Mouse (Mus musculus) bone marrow macrophage, adult 2 months (primary cell): Measurements from ENCODE around the gene Uhrf2. TPM values are rescaled to one million over a fixed set of nuclear protein-coding genes. Genes with fewer than 3 reads are reported as not detected.
A peak's percentile ranks its signal among the peaks of the same experiment; 100 is the strongest.

Source experiments
- H3K27ac ChIP-seq: 2 replicates; pipeline ENCODE4 v1.5.1; 2012; ENCODE audit warnings: low read depth, low read length; ENCODE audit not compliant: insufficient read depth
- H3K4me1 ChIP-seq: 2 replicates; pipeline ENCODE4 v1.6.1; 2012; ENCODE audit warnings: low read length; ENCODE audit not compliant: control insufficient read depth, insufficient read depth
- H3K4me3 ChIP-seq: 2 replicates; pipeline ENCODE4 v1.5.1; 2012; ENCODE audit warnings: mild to moderate bottlenecking, low read length, moderate library complexity; ENCODE audit not compliant: insufficient read depth
- CTCF ChIP-seq: IDR thresholded peaks from 2 replicates; pipeline ENCODE4 v1.5.1; 2012; ENCODE audit warnings: low read depth, mild to moderate bottlenecking, low read length, moderate library complexity
- POLR2A ChIP-seq: IDR thresholded peaks from 2 replicates; pipeline ENCODE4 v1.6.1; 2012; ENCODE audit warnings: mild to moderate bottlenecking, low read depth, low read length, borderline replicate concordance
- polyA plus RNA-seq: library from polyadenylated mRNA; stranded (reverse); fragments of >200 nt; gene quantifications from 2 replicates; pipeline ENCODE4 v1.2.4, GENCODE M21; 2012; ENCODE audit not compliant: missing spikeins, insufficient read depth, insufficient read length

Gene Uhrf2
- 95.4 and 103 TPM in 2 replicates for polyA plus RNA-seq

DNA sequence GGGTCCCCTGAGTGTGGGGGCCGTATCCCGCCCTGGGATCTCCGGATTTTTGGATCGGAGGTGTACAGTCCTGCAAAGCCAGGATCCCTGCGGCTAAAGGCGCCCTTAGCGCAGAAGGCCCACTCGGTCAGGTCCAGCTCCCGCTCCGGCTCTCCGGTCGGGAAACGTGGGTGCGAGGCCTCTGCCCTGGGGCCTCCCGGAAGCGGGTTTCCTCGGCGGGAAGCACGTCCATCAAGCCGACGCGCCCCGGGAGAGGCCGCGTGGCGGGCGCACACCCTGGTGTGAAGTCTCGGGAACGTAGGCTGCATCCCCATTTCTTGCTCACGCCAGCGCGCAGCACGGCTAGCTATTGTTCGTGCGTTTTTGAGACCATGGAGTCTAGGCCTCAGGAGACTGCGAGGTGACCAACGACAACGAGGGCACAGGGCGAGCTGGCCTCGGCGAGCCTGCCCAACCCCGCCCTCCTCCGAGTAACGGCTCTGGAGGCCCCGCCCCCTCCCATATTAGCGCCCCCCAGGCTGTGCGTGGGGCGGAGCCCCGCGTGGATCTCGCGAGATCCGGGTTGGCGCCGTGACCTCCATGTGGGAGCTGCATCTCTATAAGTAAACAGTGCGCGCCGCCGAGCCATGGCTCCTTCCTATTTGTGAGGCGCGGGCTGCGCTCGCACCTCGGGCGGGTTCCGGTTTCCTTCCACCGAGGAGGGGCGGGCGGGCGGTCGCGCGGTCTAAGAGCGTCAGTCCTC lies at the start of gene Uhrf2:
Gene Uhrf2 (plus strand): TSS at position 620 of the 742 bp plus-strand sequence.
- H3K27ac ChIP-seq = peak within 1 kb of the TSS; percentile 81

DNA sequence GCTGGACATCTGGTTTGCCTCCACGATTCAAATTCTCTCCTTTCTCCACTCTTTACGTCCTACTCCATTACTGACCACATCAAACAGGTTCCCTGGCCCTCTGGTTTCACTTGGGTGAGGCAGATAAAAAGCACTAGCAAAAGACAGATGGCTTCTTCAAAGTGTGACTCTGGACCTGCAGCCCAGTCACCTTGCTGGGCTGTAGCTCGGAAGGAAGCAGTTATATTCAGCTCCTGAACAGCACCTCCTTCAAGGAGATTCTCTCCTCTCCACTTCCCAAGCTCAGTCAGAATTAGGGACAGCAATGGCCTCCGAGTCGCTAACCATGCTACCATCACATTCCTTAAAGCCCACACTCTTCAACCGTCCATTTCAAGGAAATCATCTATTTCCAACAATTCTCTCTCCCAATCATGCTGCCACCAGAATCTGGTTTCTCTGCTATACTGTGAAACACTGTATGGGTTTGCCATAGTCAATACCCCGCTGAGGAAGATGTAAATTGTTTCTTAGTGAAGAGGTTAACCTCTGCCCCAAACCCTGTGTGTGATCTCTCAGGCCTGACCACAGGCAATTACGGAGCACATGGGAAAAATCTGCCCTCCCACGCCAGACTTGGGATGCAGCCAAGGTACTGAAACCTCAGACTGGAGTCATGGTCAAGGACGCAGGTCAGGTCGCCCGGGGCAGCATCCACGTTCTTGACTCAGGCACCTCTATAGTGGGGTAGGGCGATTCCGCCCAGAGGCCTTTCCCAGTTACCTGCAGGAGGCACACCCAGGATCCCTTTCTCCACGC lies 45.9 kb upstream of the Uhrf2 start:
- Histone ChIP-seq H3K4me3 (no peak overlapping the region), H3K27ac (no peak overlapping the region), H3K4me1 (no peaks in the 10 kb centered on the region)
- TF ChIP-seq POLR2A (no peak), CTCF (no peak)

More for the DNA sequence above, at the start of gene Uhrf2:
- peaks cover 17% of the 10 kb centered on the region for H3K4me1 ChIP-seq
- TF ChIP-seq POLR2A (no peak; the same call in 1 of the 2 replicates), CTCF (no peak)
- peak within 1 kb of the TSS; percentile 100 for H3K4me3 ChIP-seq

DNA sequence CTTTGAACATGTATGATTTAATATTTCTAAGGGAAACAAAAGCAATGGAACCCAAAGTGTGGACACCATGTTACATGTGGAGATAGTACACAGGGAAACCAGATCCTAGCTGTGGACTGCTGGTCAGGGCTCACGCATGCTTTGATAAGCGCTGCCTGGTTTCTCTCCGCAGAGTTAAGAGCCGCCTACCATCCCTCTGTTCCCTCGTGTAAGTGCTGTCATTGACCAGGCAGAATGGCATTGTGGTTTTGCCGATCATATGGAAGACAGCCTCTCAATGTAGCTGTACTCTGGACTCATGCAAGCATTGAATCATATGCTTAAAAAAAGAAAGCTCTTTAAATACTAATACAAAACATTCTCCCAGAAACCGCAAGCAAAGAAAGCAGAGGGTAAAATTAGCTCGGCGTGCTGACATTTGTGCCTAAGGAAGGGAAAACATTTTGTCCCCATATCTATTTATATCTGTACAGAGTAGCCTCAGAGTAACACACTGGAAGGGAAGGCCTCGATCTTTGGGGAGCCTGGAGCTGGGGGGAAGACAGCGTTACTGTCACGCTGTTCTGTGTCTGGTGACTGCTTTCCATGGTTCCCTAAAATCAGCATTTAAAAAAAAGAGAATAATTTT lies 43.7 kb upstream of the Uhrf2 start:
- H3K4me1 ChIP-seq = no peaks in the 10 kb centered on the region
- no peak overlapping the region for H3K27ac ChIP-seq
- H3K4me3 ChIP-seq = no peak overlapping the region
- no peak for TF ChIP-seq CTCF
- TF ChIP-seq POLR2A = no peak

DNA sequence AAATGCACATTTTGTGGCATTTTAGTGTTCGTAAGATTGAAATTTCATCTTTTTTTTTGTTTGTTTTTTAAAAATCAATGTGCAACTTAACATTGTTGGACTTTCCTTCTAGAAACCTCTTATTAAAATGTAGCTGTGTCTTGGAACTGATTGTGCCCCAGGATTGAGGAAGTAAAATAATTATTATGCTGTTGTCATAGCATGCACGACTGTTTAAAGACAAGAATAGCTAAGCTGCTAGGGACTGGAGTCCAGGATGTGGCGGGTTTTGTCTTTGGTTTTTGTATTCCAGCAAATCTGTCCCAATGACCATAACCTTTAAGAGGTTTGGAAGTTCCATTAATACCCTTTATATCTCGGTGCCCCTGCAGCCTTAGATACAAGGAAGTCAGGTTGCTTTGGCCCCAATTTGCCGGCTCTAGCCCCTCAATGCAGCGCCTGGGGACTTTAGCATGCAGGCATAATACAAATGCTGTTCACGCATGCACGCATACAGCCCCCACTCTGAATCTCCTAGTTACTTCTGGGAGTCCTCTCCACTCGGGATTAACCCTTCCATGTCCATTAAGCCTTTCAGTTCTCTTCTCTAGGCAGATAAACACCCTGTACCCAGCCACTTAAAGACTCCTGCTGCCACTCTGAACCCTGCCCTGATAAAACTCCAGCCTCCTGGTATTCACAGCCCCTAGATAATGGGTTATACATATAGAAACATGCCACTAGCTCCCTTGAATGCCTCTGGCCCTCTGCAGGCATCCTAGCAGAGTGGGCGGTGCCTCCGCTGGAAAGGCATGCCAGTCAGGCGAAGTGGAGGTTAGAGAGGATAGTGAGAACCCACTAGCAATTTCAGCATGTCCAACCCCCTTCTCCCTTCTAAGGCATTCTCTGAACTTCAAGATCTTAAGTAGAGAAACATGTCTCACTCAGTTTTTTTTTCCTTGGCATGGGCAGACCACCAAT lies 29.6 kb upstream of the Uhrf2 start:
- no peak for TF ChIP-seq POLR2A
- TF ChIP-seq CTCF = no peak
- peaks cover 6% of the 10 kb centered on the region; the same call in 1 of the 2 replicates for H3K4me1 ChIP-seq
- no peak overlapping the region for H3K4me3 ChIP-seq
- no peak overlapping the region for H3K27ac ChIP-seq

DNA sequence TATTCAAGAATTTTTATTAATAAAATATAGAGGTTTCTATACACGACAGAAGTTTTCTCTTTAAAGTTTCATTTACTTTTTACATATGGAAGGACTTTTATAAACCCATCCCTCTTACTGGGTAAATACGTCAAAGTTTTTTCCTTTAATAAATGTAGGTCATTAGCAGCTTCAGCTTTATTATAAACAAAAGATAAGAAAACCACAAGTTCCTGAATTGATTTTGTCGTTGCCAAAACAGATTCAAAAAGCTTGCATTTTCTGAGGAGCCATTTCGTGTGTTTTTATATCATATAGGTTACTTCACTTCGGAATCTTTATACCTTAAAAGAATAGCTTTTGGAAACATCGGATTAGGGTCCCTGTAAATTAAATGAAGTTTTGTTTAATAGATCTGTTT lies 28.8 kb upstream of the Uhrf2 start:
- TF ChIP-seq CTCF = no peak
- no peak for TF ChIP-seq POLR2A

DNA sequence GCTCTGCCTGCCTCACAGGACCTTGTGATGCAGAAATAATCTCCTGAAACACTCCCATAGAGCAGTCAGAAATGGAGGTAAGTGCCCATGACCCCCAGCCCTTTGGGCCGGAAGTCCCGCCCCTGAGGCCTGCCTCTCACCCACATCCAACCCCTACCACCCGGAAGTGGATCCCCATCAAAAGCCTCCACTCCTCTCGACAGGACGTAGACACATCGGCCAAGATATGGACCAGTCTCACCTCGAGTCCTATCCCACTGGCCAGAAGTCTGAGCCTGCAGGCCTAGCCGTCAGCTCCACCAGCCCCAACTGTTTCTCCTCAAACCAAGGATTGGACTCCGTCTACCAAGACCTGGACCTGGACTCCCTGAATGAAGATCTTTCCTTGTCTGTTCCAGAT lies 26.7 kb upstream of the Uhrf2 start, which contains the start of gene Trpd52l3:
Gene Trpd52l3 (plus strand): TSS at position 170 of the 400 bp plus-strand sequence.
- Histone ChIP-seq H3K27ac (no peak within 1 kb of the TSS), H3K4me1 (peaks cover 6% of the 10 kb centered on the region; the same call in 1 of the 2 replicates), H3K4me3 (no peak within 1 kb of the TSS)
- TF ChIP-seq POLR2A (no peak), CTCF (no peak)

More for the DNA sequence above, 28.8 kb upstream of the Uhrf2 start:
- H3K4me1 ChIP-seq = peaks cover 6% of the 10 kb centered on the region; the same call in 1 of the 2 replicates
- H3K27ac ChIP-seq = no peak overlapping the region
- no peak overlapping the region for H3K4me3 ChIP-seq

DNA sequence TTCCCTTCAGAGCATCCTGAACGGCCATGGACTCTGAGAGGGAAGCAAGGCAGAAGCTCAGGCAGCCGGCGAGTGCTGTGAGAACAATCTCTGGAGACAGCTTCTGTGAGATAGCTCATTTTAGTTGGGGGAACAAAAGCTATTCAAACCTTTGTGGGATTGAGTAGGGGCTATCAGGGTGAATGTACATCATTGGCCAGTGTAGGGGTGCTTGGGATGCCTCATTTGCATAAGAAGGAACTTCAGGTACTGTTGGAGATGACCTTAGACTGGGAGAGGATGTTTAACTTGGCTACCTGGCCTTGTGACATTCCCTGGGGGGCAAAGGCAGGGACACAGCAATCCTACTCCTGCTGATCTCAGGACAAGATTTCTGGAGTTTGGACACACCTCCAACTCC lies 23.9 kb upstream of the Uhrf2 start:
- Histone ChIP-seq H3K27ac (no peak overlapping the region), H3K4me3 (no peak overlapping the region)

DNA sequence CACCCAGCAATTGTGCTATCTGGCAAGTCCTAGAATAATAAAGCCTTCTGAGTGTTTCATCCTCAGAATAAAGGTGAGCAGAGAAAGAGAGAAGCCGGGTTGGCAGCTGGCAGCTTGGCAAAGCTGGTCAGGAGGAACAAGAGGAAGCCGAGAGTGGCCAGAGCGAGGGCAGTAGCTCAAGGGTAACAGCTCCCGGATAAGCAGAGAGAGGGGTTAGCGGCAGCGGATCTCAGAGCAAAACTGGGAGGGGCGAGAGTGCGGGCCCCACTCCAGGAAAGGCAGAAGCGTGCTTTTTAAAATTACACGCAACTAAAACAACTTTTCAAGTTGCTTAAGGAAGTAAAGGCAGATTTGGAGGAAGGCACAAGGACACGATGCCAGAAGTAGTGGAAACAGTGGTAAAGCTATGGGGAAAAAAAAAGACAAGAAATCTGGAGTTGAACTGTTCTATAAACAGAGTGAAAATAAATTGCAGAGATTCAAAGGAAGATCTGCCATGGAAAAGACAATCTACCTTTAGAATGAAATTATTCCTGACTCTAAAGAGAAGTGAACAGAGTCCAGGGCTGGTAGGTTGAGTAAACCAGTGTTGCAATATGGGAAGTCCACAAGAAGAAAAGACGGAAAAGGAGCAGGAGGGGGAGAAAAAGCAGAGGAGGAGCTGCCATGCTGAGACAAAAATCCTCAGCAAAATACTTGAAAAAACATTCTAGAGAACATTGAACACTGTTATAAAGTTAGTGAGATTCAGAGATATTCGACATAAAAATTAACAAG lies 19.6 kb upstream of the Uhrf2 start:
- no peak for TF ChIP-seq POLR2A
- TF ChIP-seq CTCF = no peak
- H3K4me3 ChIP-seq = peak overlapping the region; percentile 45
- peaks cover 9% of the 10 kb centered on the region for H3K4me1 ChIP-seq
- H3K27ac ChIP-seq = peak overlapping the region; percentile 53

More for the DNA sequence above, 23.9 kb upstream of the Uhrf2 start:
- H3K4me1 ChIP-seq = peaks cover 9% of the 10 kb centered on the region
- TF ChIP-seq POLR2A (no peak), CTCF (no peak)
